11 mouse cellular contexts compared by ENCODE assay signal in genomic region chr15:80175316-80175715, GRCm38 (mm10). TPM values are rescaled to one million over a fixed set of nuclear protein-coding genes. Genes with fewer than 3 reads are reported as not detected.
DNase-seq lines count a peak whose midpoint lies in the region; ATAC-seq and TF ChIP-seq lines count a peak whose summit lies in the region.
"Had no signal": no experiment of that assay in that cellular context is flagged by ENCODE, and none has a peak within 500 bp of the region (broad histone marks: within the 10 kb centered on the region; RNA-seq: fewer than 3 reads in every experiment).

No protein-coding gene starts in this region.

- DNase-seq in cerebellum, adult 8-10 months = peak; percentile 66
- DNase-seq in yolk sac, embryonic 10.5 days (ENCODE audit: low spot score) = no peak
- DNase-seq in left cerebral cortex, postnatal 4 days = no peak
- no peak for DNase-seq in left cerebral cortex, postnatal 14 days (ENCODE audit: low spot score in 2 of 2)
- DNase-seq: kidney, adult 18-20 months; lung, adult 18-20 months; right cerebral cortex, adult 18-20 months had no signal

- intact Hi-C loops in left cerebral cortex, postnatal 4 days (cut with DNase I) = no loop called here
- intact Hi-C loops in left cerebral cortex, postnatal 14 days (cut with DNase I) = loop anchor here (5.0 kb wide), 1 partner anchor 42 kb away; no protein-coding TSS in a partner anchor

- no peaks in the 10 kb centered on the region for H3K36me3 ChIP-seq in E14TG2a.4 (ENCODE audit: insufficient read depth, low read length)
- no peaks in the 10 kb centered on the region for H3K36me3 ChIP-seq in forebrain, embryonic 16.5 days (ENCODE audit: control insufficient read depth, insufficient read depth)
- no peaks in the 10 kb centered on the region; the same call in 1 of the 2 replicates for H3K36me3 ChIP-seq in limb, embryonic 15.5 days

- no peaks in the 10 kb centered on the region for H3K9me3 ChIP-seq in E14TG2a.4 (ENCODE audit: low read length)
- no peaks in the 10 kb centered on the region for H3K9me3 ChIP-seq in forebrain, embryonic 16.5 days (ENCODE audit: control insufficient read depth, low read length)
- no peaks in the 10 kb centered on the region for H3K9me3 ChIP-seq in limb, embryonic 15.5 days

- H3K27ac ChIP-seq in forebrain, embryonic 16.5 days (ENCODE audit: low read length) = no peak overlapping the region
- H3K27ac ChIP-seq in limb, embryonic 15.5 days = no peak overlapping the region

- H3K4me3 ChIP-seq in E14TG2a.4 (replicated peaks; ENCODE audit: low read length) = 0 out of 2 replicates have a peak overlapping the region, but pooled peaks have one; percentile 86
- peak overlapping the region; percentile 82 for H3K4me3 ChIP-seq in forebrain, embryonic 16.5 days (replicated peaks; ENCODE audit: low read length)
- H3K4me3 ChIP-seq in limb, embryonic 15.5 days = 0 out of 2 replicates have a peak overlapping the region, but pooled peaks have one; percentile 81

- peaks cover 55% of the 10 kb centered on the region for H3K4me1 ChIP-seq in E14TG2a.4 (replicated peaks; ENCODE audit: low read depth, low read length)
- peaks cover 19% of the 10 kb centered on the region for H3K4me1 ChIP-seq in forebrain, embryonic 16.5 days (replicated peaks; ENCODE audit: control insufficient read depth, insufficient read depth, low read length)
- peaks cover 33% of the 10 kb centered on the region for H3K4me1 ChIP-seq in limb, embryonic 15.5 days

- peaks cover 28% of the 10 kb centered on the region for H3K27me3 ChIP-seq in E14TG2a.4 (ENCODE audit: insufficient read depth, low read length)
- no peaks in the 10 kb centered on the region for H3K27me3 ChIP-seq in forebrain, embryonic 16.5 days (replicated peaks; ENCODE audit: control insufficient read depth, insufficient read depth, low read length)
- H3K27me3 ChIP-seq in limb, embryonic 15.5 days = no peaks in the 10 kb centered on the region

- H3K9ac ChIP-seq in forebrain, embryonic 16.5 days (replicated peaks; ENCODE audit: low read depth, low read length) = peak overlapping the region; percentile 97
- no peak overlapping the region for H3K9ac ChIP-seq in limb, embryonic 15.5 days

- WGBS in forebrain, embryonic 16.5 days = 82% methylated on average over 9 of the region's 9 CpGs
- 74% methylated on average over 9 of the region's 9 CpGs for WGBS in limb, embryonic 15.5 days

- no peak for TF ChIP-seq CTCF in E14TG2a.4 (conservative IDR thresholded peaks at IDR 0.05; ENCODE audit: low read length)

- ATAC-seq in forebrain, embryonic 16.5 days = no peak
- no peak for ATAC-seq in limb, embryonic 15.5 days (ENCODE audit: insufficient number of reproducible peaks, low FRiP score, low TSS enrichment, low read depth)
- ATAC-seq in CD4-positive, CD25-positive, alpha-beta regulatory T cell, adult 4 months = no peak

- H3K4me2 ChIP-seq in forebrain, embryonic 16.5 days (ENCODE audit: low read length) = peak overlapping the region; percentile 61
- H3K4me2 ChIP-seq in limb, embryonic 15.5 days = 0 out of 2 replicates have a peak overlapping the region, but pooled peaks have one; percentile 79

RNA-seq across cellular contexts. Expression of gene Mgat3, which starts 1.8 kb away (rescaled TPM):
- polyA plus RNA-seq in forebrain, embryonic 16.5 days (2015; fragmentation: Nextera tagmentation; extraction: Ambion mirVana) = 10.8 and 11.0 TPM in 2 replicates
- polyA plus RNA-seq in limb, embryonic 15.5 days (2015; fragmentation: Nextera tagmentation; extraction: Ambion mirVana) = 3.4 and 3.5 TPM in 2 replicates
- polyA plus RNA-seq in CD4-positive, CD25-positive, alpha-beta regulatory T cell, adult 4 months (2017; shearing (Covaris generic)) = under 1 TPM in 1 of 2 experiments, not detected in 1; 0.13 TPM
- 10 to 100 TPM; 80.4 to 83.1 TPM for total RNA-seq in left cerebral cortex, postnatal 4 days (2021)
- total RNA-seq in left cerebral cortex, postnatal 14 days (2021) = 100 to 1,000 TPM; 109 to 110 TPM

RNA-seq across cellular contexts. Expression of gene Tab1, which starts 42.4 kb away (rescaled TPM):
- 40.7 and 43.8 TPM in 2 replicates for polyA plus RNA-seq in forebrain, embryonic 16.5 days (2015; fragmentation: Nextera tagmentation; extraction: Ambion mirVana)
- 33.8 and 34.7 TPM in 2 replicates for polyA plus RNA-seq in limb, embryonic 15.5 days (2015; fragmentation: Nextera tagmentation; extraction: Ambion mirVana)
- polyA plus RNA-seq in CD4-positive, CD25-positive, alpha-beta regulatory T cell, adult 4 months (2017; shearing (Covaris generic)) = 10 to 100 TPM; 12.0 to 39.6 TPM
- total RNA-seq in left cerebral cortex, postnatal 4 days (2021) = 10 to 100 TPM; 27.7 to 36.2 TPM
- total RNA-seq in left cerebral cortex, postnatal 14 days (2021) = 10 to 100 TPM; 26.2 to 27.8 TPM

RNA-seq across cellular contexts. Expression of gene Mief1, which starts 58.5 kb away (rescaled TPM):
- 42.7 and 42.9 TPM in 2 replicates for polyA plus RNA-seq in forebrain, embryonic 16.5 days (2015; fragmentation: Nextera tagmentation; extraction: Ambion mirVana)
- polyA plus RNA-seq in limb, embryonic 15.5 days (2015; fragmentation: Nextera tagmentation; extraction: Ambion mirVana) = 25.6 and 27.7 TPM in 2 replicates
- polyA plus RNA-seq in CD4-positive, CD25-positive, alpha-beta regulatory T cell, adult 4 months (2017; shearing (Covaris generic)) = 10 to 100 TPM; 33.6 to 42.7 TPM
- total RNA-seq in left cerebral cortex, postnatal 4 days (2021) = 10 to 100 TPM; 29.3 to 30.6 TPM
- 10 to 100 TPM; 30.7 to 31.4 TPM for total RNA-seq in left cerebral cortex, postnatal 14 days (2021)
